Mouse (Mus musculus): ENCODE results near the gene Fam57b. TPM values are rescaled to one million over a fixed set of nuclear protein-coding genes. Genes with fewer than 3 reads are reported as not detected.

Fam57b gene
- total and polyA plus RNA-seq, 3 experiments = 0.30 TPM; not detected in 2

GRCm38 (mm10) chr7:126775978-126776234, 21.6 kb upstream of the Fam57b start:
- dilution Hi-C loops (cut with MboI; ENCODE audit: extremely low pct_ligation_motif_present, extremely low pct_unique_long_range_greater_than_20kb, low sequenced_read_pairs) = no loop called here
- no peak overlapping the region for H3K27ac ChIP-seq (ENCODE audit: insufficient read depth, low read depth)
- no peak for DNase-seq (ENCODE audit: extremely low read depth)

DNA sequence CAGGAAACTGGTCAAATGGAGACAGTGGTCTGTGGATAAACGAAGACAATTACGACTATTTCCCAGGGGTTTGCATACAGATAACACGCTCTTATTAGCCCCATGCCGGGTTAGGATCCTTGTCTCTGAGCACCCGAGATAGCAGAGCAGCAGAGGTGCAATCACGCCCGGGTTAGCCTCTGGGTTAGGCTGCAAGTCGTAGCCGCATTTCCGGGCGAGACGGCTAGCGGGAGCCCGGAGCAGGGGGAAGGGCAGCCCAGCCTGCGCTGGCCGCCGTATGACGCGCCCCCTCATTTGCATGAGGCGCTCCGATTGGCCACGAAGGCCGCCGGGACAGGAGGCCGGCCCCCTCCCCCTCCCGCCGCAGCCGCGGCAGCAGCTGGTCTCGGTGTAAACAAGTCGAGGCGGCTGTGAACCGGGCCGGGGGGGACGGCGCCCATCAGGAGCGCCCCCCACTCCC, 20.8 kb upstream of the Fam57b start, which contains the start of gene Ypel3:
Ypel3 (plus strand) TSS at position 358 of the 460 bp plus-strand sequence.
- Histone ChIP-seq H3K79me2 (replicated peaks; ENCODE audit: control insufficient read depth, extremely low read depth, insufficient read depth, poor library complexity, severe bottlenecking) (peaks cover 2% of the 10 kb centered on the region; the same call in 1 of the 2 replicates), H3K4me1 (ENCODE audit: control insufficient read depth in 1 of 2, insufficient read depth in 2 of 2) (peaks cover 14 to 68% of the 10 kb centered on the region in 2 experiments; a peak in 3 of 4 replicates), H3K4me3 (replicated peaks in 1 of 3; ENCODE audit: low read depth in 2 of 3, low read length in 2 of 3, poor library complexity in 1 of 3) (peak within 1 kb of the TSS; percentile 70 to 89 (median 77)), H3K27ac (ENCODE audit: insufficient read depth, low read depth) (peak within 1 kb of the TSS; percentile 61), H3K9ac (ENCODE audit: insufficient read depth, low read depth) (peak within 1 kb of the TSS; percentile 100), H3K4me2 (ENCODE audit: insufficient read depth, low read depth, poor library complexity, severe bottlenecking) (peak within 1 kb of the TSS; percentile 84), H3K9me3 (replicated peaks; ENCODE audit: low read length) (peaks cover 3% of the 10 kb centered on the region), H3K27me3 (replicated peaks) (no peaks in the 10 kb centered on the region), H3K36me3 (replicated peaks in 1 of 2; ENCODE audit: control insufficient read depth in 1 of 2, insufficient read depth in 1 of 2, low read length in 1 of 2) (peaks cover 27 to 56% of the 10 kb centered on the region in 2 experiments)
- dilution Hi-C loops (cut with MboI; ENCODE audit: extremely low pct_ligation_motif_present, extremely low pct_unique_long_range_greater_than_20kb, low sequenced_read_pairs) (no loop called here), in situ Hi-C loops (cut with MboI; ENCODE audit: low pct_ligation_motif_present, low pct_unique_long_range_greater_than_20kb, low sequenced_read_pairs) (no loop called here)
- peak; percentile 90 for DNase-seq (ENCODE audit: extremely low read depth)
- peak; percentile 77 for TF ChIP-seq POLR2A (IDR thresholded peaks at IDR 0.05; ENCODE audit: low read depth, low read length)
- TF ChIP-seq JUND (conservative IDR thresholded peaks at IDR 0.05; ENCODE audit: low read depth, low read length) = no peak
- no peak for TF ChIP-seq MAX (IDR thresholded peaks at IDR 0.05; ENCODE audit: low read length)
- no peak for TF ChIP-seq EP300 (IDR thresholded peaks at IDR 0.05; ENCODE audit: low read length)
- TF ChIP-seq CHD1 (IDR thresholded peaks at IDR 0.05; ENCODE audit: low read depth, low read length) = no peak
- peak; percentile 64 for TF ChIP-seq HCFC1 (IDR thresholded peaks at IDR 0.05; ENCODE audit: low read depth, low read length)
- no peak for TF ChIP-seq RAD21 (IDR thresholded peaks at IDR 0.05; ENCODE audit: low read depth, low read length)
- TF ChIP-seq MEF2A (IDR thresholded peaks at IDR 0.05; ENCODE audit: borderline replicate concordance, low read depth, low read length) = peak; percentile 51; the same call in 1 of the 2 replicates
- no peak for TF ChIP-seq USF2 (conservative IDR thresholded peaks at IDR 0.05; ENCODE audit: low read depth, low read length)
- TF ChIP-seq TBP (conservative IDR thresholded peaks at IDR 0.05; ENCODE audit: low read depth, low read length) = 0 out of 2 replicates have a peak, but pooled peaks have one; percentile 40
- TF ChIP-seq JUN (IDR thresholded peaks at IDR 0.05; ENCODE audit: insufficient read depth, low read depth, low read length) = no peak
- TF ChIP-seq NELFE (IDR thresholded peaks at IDR 0.05; ENCODE audit: low read depth, low read length) = peak; percentile 53
- no peak for TF ChIP-seq UBTF (IDR thresholded peaks at IDR 0.05; ENCODE audit: low read depth, low read length)
- no peak for TF ChIP-seq MAFK (IDR thresholded peaks at IDR 0.05; ENCODE audit: insufficient replicate concordance, low read length)
- no peak for TF ChIP-seq CTCF (conservative IDR thresholded peaks at IDR 0.05 in 1 of 2, IDR thresholded peaks at IDR 0.05 in 1 of 2; ENCODE audit: low read depth in 2 of 2, low read length in 2 of 2)
- peak; percentile 80 for TF ChIP-seq TCF12 (IDR thresholded peaks at IDR 0.05; ENCODE audit: low read depth, low read length)
- no peak for TF ChIP-seq PAX5 (IDR thresholded peaks at IDR 0.05; ENCODE audit: low read length)
- TF ChIP-seq BHLHE40 (IDR thresholded peaks at IDR 0.05; ENCODE audit: low read depth, low read length) = no peak; the same call in 1 of the 2 replicates
- TF ChIP-seq RCOR1 (conservative IDR thresholded peaks at IDR 0.05; ENCODE audit: low read depth, low read length) = no peak
- no peak for TF ChIP-seq POLR2AphosphoS2 (IDR thresholded peaks at IDR 0.05; ENCODE audit: low read depth, low read length)
- TF ChIP-seq MAZ (IDR thresholded peaks at IDR 0.05; ENCODE audit: low read depth, low read length) = 0 out of 2 replicates have a peak, but pooled peaks have one; percentile 48
- peak; percentile 19 for TF ChIP-seq ZMIZ1 (IDR thresholded peaks at IDR 0.05; ENCODE audit: low read depth, low read length)
- no peak for TF ChIP-seq MYC (IDR thresholded peaks at IDR 0.05; ENCODE audit: low read depth, low read length)
- TF ChIP-seq ZC3H11A (IDR thresholded peaks at IDR 0.05; ENCODE audit: low read depth, low read length) = no peak
- TF ChIP-seq ELF1 (IDR thresholded peaks at IDR 0.05; ENCODE audit: low read depth, low read length) = peak; percentile 88
- no peak for TF ChIP-seq E2F4 (IDR thresholded peaks at IDR 0.05; ENCODE audit: insufficient replicate concordance, low read depth, low read length)
- no peak for TF ChIP-seq MXI1 (IDR thresholded peaks at IDR 0.05; ENCODE audit: low read depth, low read length)
- TF ChIP-seq ZNF384 (IDR thresholded peaks at IDR 0.05; ENCODE audit: low read depth, low read length) = no peak
- TF ChIP-seq ZKSCAN1 (IDR thresholded peaks at IDR 0.05; ENCODE audit: borderline replicate concordance, low read depth, low read length) = no peak
- TF ChIP-seq ETS1 (conservative IDR thresholded peaks at IDR 0.05; ENCODE audit: low read depth, low read length) = 0 out of 2 replicates have a peak, but pooled peaks have one; percentile 44

More at GRCm38 (mm10) chr7:126775978-126776234, 21.6 kb upstream of the Fam57b start:
- TF ChIP-seq ZNF384 (IDR thresholded peaks at IDR 0.05; ENCODE audit: low read depth, low read length) (no peak), CHD2 (IDR thresholded peaks at IDR 0.05; ENCODE audit: low read length) (no peak), PAX5 (IDR thresholded peaks at IDR 0.05; ENCODE audit: low read length) (no peak), E2F4 (IDR thresholded peaks at IDR 0.05; ENCODE audit: insufficient replicate concordance, low read depth, low read length) (no peak), UBTF (IDR thresholded peaks at IDR 0.05; ENCODE audit: low read depth, low read length) (no peak), BHLHE40 (IDR thresholded peaks at IDR 0.05; ENCODE audit: low read depth, low read length) (no peak), TCF12 (IDR thresholded peaks at IDR 0.05; ENCODE audit: low read depth, low read length) (no peak), MYC (IDR thresholded peaks at IDR 0.05; ENCODE audit: low read depth, low read length) (no peak), GABPA (IDR thresholded peaks at IDR 0.05; ENCODE audit: insufficient replicate concordance, low read depth, low read length) (no peak), ZMIZ1 (IDR thresholded peaks at IDR 0.05; ENCODE audit: low read depth, low read length) (no peak)
- H3K9me3 ChIP-seq (replicated peaks; ENCODE audit: low read length) = no peaks in the 10 kb centered on the region
- H3K79me2 ChIP-seq (replicated peaks; ENCODE audit: control insufficient read depth, extremely low read depth, insufficient read depth, poor library complexity, severe bottlenecking) = 0 out of 2 replicates have a peak, but pooled peaks cover 2% of the 10 kb centered on the region
- peak overlapping the region; percentile 84; the same call in 1 of the 2 replicates for H3K4me2 ChIP-seq (ENCODE audit: insufficient read depth, low read depth, poor library complexity, severe bottlenecking)
- H3K4me1 ChIP-seq (ENCODE audit: control insufficient read depth in 1 of 2, insufficient read depth in 2 of 2) = peaks cover 14 to 61% of the 10 kb centered on the region in 2 experiments; a peak in 3 of 4 replicates
- H3K36me3 ChIP-seq (replicated peaks in 1 of 2; ENCODE audit: control insufficient read depth in 1 of 2, insufficient read depth in 1 of 2, low read length in 1 of 2) = peaks cover 26 to 53% of the 10 kb centered on the region in 2 experiments
- peak overlapping the region in 1 of 3 experiments; percentile 70 for H3K4me3 ChIP-seq (replicated peaks in 1 of 3; ENCODE audit: low read depth in 2 of 3, low read length in 2 of 3, poor library complexity in 1 of 3)
- in situ Hi-C loops (cut with MboI; ENCODE audit: low pct_ligation_motif_present, low pct_unique_long_range_greater_than_20kb, low sequenced_read_pairs) = no loop called here
- no peaks in the 10 kb centered on the region for H3K27me3 ChIP-seq (replicated peaks)
- peak overlapping the region; percentile 55 for H3K9ac ChIP-seq (ENCODE audit: insufficient read depth, low read depth)
